Mouse (Mus musculus) brain, embryonic 14.5 days (tissue): ENCODE measurements at regions not wholly inside any gene's neighbourhood (a gene's known extent, or its start where the extent isn't known, plus 50 kb on each side); places are given as distances from the start of the nearest gene placed in this dataset.

Source experiments
- CTCF ChIP-seq: fragments of 200-500 bp; IDR thresholded peaks from 2 replicates; pipeline ENCODE4 v1.5.1; 2012; ENCODE audit warnings: inconsistent platforms, mild to moderate bottlenecking, moderate library complexity, borderline replicate concordance; ENCODE audit not compliant: insufficient read depth, insufficient read length; ENCODE audit errors: extremely low read depth
- POLR2A ChIP-seq: fragments of 200-500 bp; IDR thresholded peaks from 2 replicates; pipeline ENCODE4 v1.6.1; 2012; ENCODE audit warnings: mild to moderate bottlenecking, inconsistent platforms, borderline replicate concordance; ENCODE audit not compliant: poor library complexity, insufficient read depth, insufficient read length, severe bottlenecking; ENCODE audit errors: extremely low read depth

GRCm38 (mm10) chr4:67626641-67627040 lies 799.3 kb downstream of the Tlr4 start:
- TF ChIP-seq CTCF = no peak
- no peak for TF ChIP-seq POLR2A
